In genomic region chr1:37695732-37696131, GRCm38 (mm10) we compare ENCODE assay signal across 30 mouse cellular contexts. TPM values are rescaled to one million over a fixed set of nuclear protein-coding genes. Genes with fewer than 3 reads are reported as not detected.
A peak's percentile ranks its signal among the peaks of the same experiment; 100 is the strongest.
DNase-seq lines count a peak whose midpoint lies in the region; ATAC-seq and TF ChIP-seq lines count a peak whose summit lies in the region.
"Had no signal": no experiment of that assay in that cellular context is flagged by ENCODE, and none has a peak within 500 bp of the region (broad histone marks: within the 10 kb centered on the region; RNA-seq: fewer than 3 reads in every experiment).

No protein-coding gene starts in this region.

- H3K9me3 ChIP-seq in heart, embryonic 10.5 days = no peaks in the 10 kb centered on the region
- H3K9me3 ChIP-seq: embryonic facial prominence, embryonic 10.5 days; embryonic facial prominence, embryonic 13.5 days; forebrain, embryonic 12.5 days; forebrain, embryonic 15.5 days; G1E; hindbrain, embryonic 10.5 days; hindbrain, embryonic 13.5 days had no signal

- no peak for TF ChIP-seq POLR2A in cortical plate, adult 2 months (IDR thresholded peaks at IDR 0.05; ENCODE audit: extremely low read depth, insufficient read depth, low read length)

- in situ Hi-C loops in Patski (cut with MboI; ENCODE audit: low pct_unique_long_range_greater_than_20kb) = loop anchor here (25.0 kb wide), 1 partner anchor 292 kb away; the partner anchor contains the start of genes Eif5b and Txndc9

- H3K36me3 ChIP-seq in heart, embryonic 10.5 days = no peaks in the 10 kb centered on the region
- H3K36me3 ChIP-seq: embryonic facial prominence, embryonic 10.5 days; embryonic facial prominence, embryonic 13.5 days; forebrain, embryonic 12.5 days; forebrain, embryonic 15.5 days; G1E; hindbrain, embryonic 10.5 days; hindbrain, embryonic 13.5 days had no signal

- H3K4me3 ChIP-seq in heart, embryonic 10.5 days = no peak overlapping the region
- H3K4me3 ChIP-seq in layer of hippocampus, adult 2 months = no peak overlapping the region
- H3K4me3 ChIP-seq in cortical plate, adult 2 months (ENCODE audit: insufficient read depth, low read length) = no peak overlapping the region
- H3K4me3 ChIP-seq: embryonic facial prominence, embryonic 10.5 days; embryonic facial prominence, embryonic 13.5 days; erythroblast, embryonic 14.5 days; forebrain, embryonic 12.5 days; forebrain, embryonic 15.5 days; gastrocnemius, adult 2 months; heart, adult 2 months; hindbrain, embryonic 10.5 days; hindbrain, embryonic 13.5 days had no signal

- H3K4me1 ChIP-seq in heart, embryonic 10.5 days = peaks cover 59% of the 10 kb centered on the region
- peaks cover 25% of the 10 kb centered on the region for H3K4me1 ChIP-seq in cortical plate, adult 2 months (ENCODE audit: control insufficient read depth, insufficient read depth, low read length)
- H3K4me1 ChIP-seq: forebrain, embryonic 15.5 days had no signal

- H3K27ac ChIP-seq in heart, embryonic 10.5 days = peak overlapping the region; percentile 69; the same call in 1 of the 2 replicates
- peak overlapping the region; percentile 90 for H3K27ac ChIP-seq in layer of hippocampus, adult 2 months
- peak overlapping the region; percentile 55; the same call in 1 of the 2 replicates for H3K27ac ChIP-seq in cortical plate, adult 2 months (ENCODE audit: insufficient read depth, low read length)
- H3K27ac ChIP-seq: embryonic facial prominence, embryonic 10.5 days; embryonic facial prominence, embryonic 13.5 days; forebrain, embryonic 12.5 days; forebrain, embryonic 15.5 days; gastrocnemius, adult 2 months; heart, adult 2 months; hindbrain, embryonic 10.5 days; hindbrain, embryonic 13.5 days had no signal

- WGBS in heart, embryonic 10.5 days = 70% methylated on average over 9 of the region's 9 CpGs

- CTCF ChIA-PET in Patski (lab: Charles Lee) = no interaction called here

- no peak for DNase-seq in heart, embryonic 10.5 days (ENCODE audit: low spot score)
- DNase-seq in heart, postnatal 10 days = no peak
- DNase-seq in layer of hippocampus, adult 2 months (ENCODE audit: low spot score in 2 of 2) = no peak
- DNase-seq in layer of hippocampus, postnatal 10 days (ENCODE audit: low spot score in 2 of 2) = no peak
- no peak for DNase-seq in Patski (ENCODE audit: low read depth, low spot score)
- DNase-seq: adrenal gland, postnatal 10 days; adrenal gland, postnatal 36 days; B cell, adult 2 months; cerebellum, adult 11 months; cerebellum, adult 2 months; cerebellum, adult 9-11 months; cerebellum, postnatal 25 days; embryo, embryonic 11 days; gastrocnemius, adult 2 months; gastrocnemius, postnatal 25 days; heart, adult 2 months; heart, postnatal 36 days; kidney, adult 18-20 months had no signal

- 0 out of 2 replicates have a peak, but pooled peaks cover 5% of the 10 kb centered on the region for H3K27me3 ChIP-seq in heart, embryonic 10.5 days (ENCODE audit: insufficient read depth, poor library complexity, severe bottlenecking)
- no peaks in the 10 kb centered on the region for H3K27me3 ChIP-seq in Patski
- H3K27me3 ChIP-seq: forebrain, embryonic 12.5 days; forebrain, embryonic 15.5 days had no signal

- POLR2A ChIA-PET in Patski (lab: Charles Lee) = no interaction called here

- intact Hi-C loops in heart, postnatal 10 days (cut with DNase I) = no loop called here

- no peak for TF ChIP-seq CTCF in layer of hippocampus, adult 2 months (conservative IDR thresholded peaks at IDR 0.05)
- TF ChIP-seq CTCF in Patski (IDR thresholded peaks at IDR 0.05) = no peak
- no peak for TF ChIP-seq CTCF in cortical plate, adult 2 months (IDR thresholded peaks at IDR 0.05; ENCODE audit: extremely low read depth, insufficient read depth, low read length)

- peak; percentile 1 for ATAC-seq in Patski
- no peak for ATAC-seq in inflammation-experienced regulatory T-cells, adult 6 months
- ATAC-seq: forebrain, embryonic 15.5 days; hindbrain, embryonic 16.5 days had no signal

RNA-seq across cellular contexts. Expression of gene 2010300C02Rik, which starts 24.2 kb away (rescaled TPM):
- 2.5 and 3.4 TPM in 2 replicates for polyA plus RNA-seq in heart, embryonic 10.5 days (2016; fragmentation: Nextera tagmentation; extraction: Ambion mirVana)
- total RNA-seq in heart, postnatal 10 days (2021) = 1 to 10 TPM in 1 of 2 experiments, under 1 TPM in 1; 0.98 to 1.0 TPM
- 100 to 1,000 TPM; 399 to 415 TPM for total RNA-seq in layer of hippocampus, adult 2 months (2021)
- 100 to 1,000 TPM; 151 to 166 TPM for total RNA-seq in layer of hippocampus, postnatal 10 days (2021)
- 3.6 TPM for polyA plus RNA-seq in Patski (2021)
- 142 and 171 TPM in 2 replicates for polyA plus RNA-seq in cortical plate, adult 2 months (2012; rRNA removed)
- 1 to 10 TPM in 1 of 3 experiments, under 1 TPM in 2; 0.51 to 1.1 (median 0.70) TPM for polyA plus RNA-seq in inflammation-experienced regulatory T-cells, adult 6 months (2017; shearing (Covaris generic))
- total RNA-seq: common myeloid progenitor, adult 5-6 weeks had no signal
- polyA plus RNA-seq: G1E had no signal

Comparison
In these comparisons a context has a peak if more than half of its experiments do, and no peak if none do; other contexts are left out.
1. RNA of gene 2010300C02Rik, which starts 24.2 kb away (polyA plus RNA-seq): 142 to 171 TPM in cortical plate, adult 2 months; 3.6 TPM in Patski (single experiment), 2.5 to 3.4 TPM in heart, embryonic 10.5 days and 0.51 to 1.1 TPM in inflammation-experienced regulatory T-cells, adult 6 months; every median in the first group is over 10 times any median in the second.
2. Peak in every context shown above with its lines, with median percentiles within 50 percentile points of each other: H3K27ac ChIP-seq.